Mouse (Mus musculus) bone marrow, adult 2 months (tissue): ENCODE results near the gene Dnal1. TPM values are rescaled to one million over a fixed set of nuclear protein-coding genes. Genes with fewer than 3 reads are reported as not detected.
A peak's percentile ranks its signal among the peaks of the same experiment; 100 is the strongest.

Experiments used
- H3K27ac ChIP-seq: fragments of 200-500 bp; 2 replicates; pipeline ENCODE4 v1.5.1; 2012; ENCODE audit warnings: low read depth, mild to moderate bottlenecking, control low read depth, inconsistent platforms, low read length; ENCODE audit not compliant: control insufficient read depth, poor library complexity, insufficient read depth
- H3K4me1 ChIP-seq: fragments of 200-500 bp; 2 replicates; pipeline ENCODE4 v1.6.1; 2011; ENCODE audit warnings: low read length; ENCODE audit not compliant: control insufficient read depth, insufficient read depth
- H3K4me3 ChIP-seq: fragments of 200-500 bp; replicated peaks from 2 replicates; pipeline ENCODE3; 2011; ENCODE audit warnings: mild to moderate bottlenecking, low read depth, low read length, control low read depth; ENCODE audit not compliant: control insufficient read depth
- CTCF ChIP-seq: fragments of 200-500 bp; IDR thresholded peaks from 2 replicates; pipeline ENCODE4 v1.5.1; 2011; ENCODE audit warnings: low read length, control low read depth; ENCODE audit not compliant: control insufficient read depth, insufficient read depth
- POLR2A ChIP-seq: fragments of 200-500 bp; IDR thresholded peaks from 2 replicates; pipeline ENCODE4 v1.6.1; 2011; ENCODE audit warnings: low read depth, mild to moderate bottlenecking, control low read depth, low read length, borderline replicate concordance; ENCODE audit not compliant: control insufficient read depth
- WGBS: fragments of 180-500 bp; shearing (Covaris S2); methylation state at CpG from one replicate; pipeline ENCODE4 v1.1.7; 2018; 5-methylcytosine and 5-hydroxymethylcytosine counted together
- polyA plus RNA-seq: library from polyadenylated mRNA; stranded (reverse); fragments of >200 nt; gene quantifications from 2 replicates; pipeline ENCODE4 v1.2.4, GENCODE M21; 2011; ENCODE audit warnings: low replicate concordance; ENCODE audit not compliant: missing spikeins, insufficient read depth, insufficient read length

The Dnal1 gene
- polyA plus RNA-seq, 1 experiment: 0.60 TPM

- TF ChIP-seq POLR2A (no peak), CTCF (no peak)
- Histone ChIP-seq H3K4me1 (peaks cover 13% of the 10 kb centered on the region), H3K4me3 (no peak overlapping the region), H3K27ac (no peak overlapping the region)
- WGBS: 58% methylated on average over 15 of the region's 15 CpGs
These were observed 76.1 kb downstream of the Dnal1 start for GRCm38 (mm10) chr12:84190151-84190820.

GRCm38 (mm10) chr12:84191190-84191589, 77.0 kb downstream of the Dnal1 start:
- Histone ChIP-seq H3K27ac (no peak overlapping the region), H3K4me3 (no peak overlapping the region), H3K4me1 (peaks cover 13% of the 10 kb centered on the region)
- TF ChIP-seq CTCF: no peak
- TF ChIP-seq POLR2A: no peak
- WGBS: 70% methylated on average over 7 of the region's 7 CpGs

- TF ChIP-seq CTCF (no peak), POLR2A (no peak)
- Histone ChIP-seq H3K4me1 (peaks cover 13% of the 10 kb centered on the region), H3K4me3 (peak overlapping the region; percentile 96), H3K27ac (peak overlapping the region; percentile 98)
- 23% methylated on average over 5 of the region's 5 CpGs for WGBS
These were observed 77.6 kb downstream of the Dnal1 start for GRCm38 (mm10) chr12:84191770-84192169.

GRCm38 (mm10) chr12:84192280-84192679, 78.1 kb downstream of the Dnal1 start:
- peaks cover 14% of the 10 kb centered on the region for H3K4me1 ChIP-seq
- 0% methylated on average over 13 of the region's 13 CpGs for WGBS

GRCm38 (mm10) chr12:84192741-84193641, 78.8 kb downstream of the Dnal1 start:
- peaks cover 10% of the 10 kb centered on the region for H3K4me1 ChIP-seq
- under 1% methylated on average over 100 of the region's 102 CpGs for WGBS

More at GRCm38 (mm10) chr12:84192280-84192679, 78.1 kb downstream of the Dnal1 start:
- Histone ChIP-seq H3K27ac (peak overlapping the region; percentile 98), H3K4me3 (peak overlapping the region; percentile 96)
- TF ChIP-seq CTCF: no peak
- TF ChIP-seq POLR2A: 0 out of 2 replicates have a peak, but pooled peaks have one; percentile 7

GRCm38 (mm10) chr12:84193642-84194399, 79.7 kb downstream of the Dnal1 start:
- peak overlapping the region; percentile 98 for H3K27ac ChIP-seq
- peak overlapping the region; percentile 96 for H3K4me3 ChIP-seq
- peaks cover 11% of the 10 kb centered on the region for H3K4me1 ChIP-seq

More at GRCm38 (mm10) chr12:84192741-84193641, 78.8 kb downstream of the Dnal1 start:
- peak overlapping the region; percentile 98 for H3K27ac ChIP-seq
- peak overlapping the region; percentile 96 for H3K4me3 ChIP-seq
- TF ChIP-seq CTCF (no peak), POLR2A (no peak)

GRCm38 (mm10) chr12:84194400-84195109, 80.4 kb downstream of the Dnal1 start:
- WGBS: 4% methylated on average over 13 of the region's 13 CpGs
- H3K4me1 ChIP-seq: peaks cover 7% of the 10 kb centered on the region
- peak overlapping the region; percentile 55 for H3K4me3 ChIP-seq
- TF ChIP-seq CTCF (no peak), POLR2A (no peak)
- H3K27ac ChIP-seq: peak overlapping the region; percentile 27; the same call in 1 of the 2 replicates

More at GRCm38 (mm10) chr12:84193642-84194399, 79.7 kb downstream of the Dnal1 start:
- TF ChIP-seq POLR2A (peak; percentile 96), CTCF (peak; percentile 17; the same call in 1 of the 2 replicates)
- under 1% methylated on average over 49 of the region's 49 CpGs for WGBS
